Mouse (Mus musculus) brain, embryonic 14.5 days (tissue): ENCODE data around the gene Haspin. TPM values are rescaled to one million over a fixed set of nuclear protein-coding genes. Genes with fewer than 3 reads are reported as not detected.

Source experiments
- DNase-seq: peaks from one replicate; pipeline ENCODE4 v3.0.0-alpha.2; 2011; ENCODE audit warnings: low read depth
- CTCF ChIP-seq: fragments of 200-500 bp; IDR thresholded peaks from 2 replicates; pipeline ENCODE4 v1.5.1; 2012; ENCODE audit warnings: inconsistent platforms, mild to moderate bottlenecking, moderate library complexity, borderline replicate concordance; ENCODE audit not compliant: insufficient read depth, insufficient read length; ENCODE audit errors: extremely low read depth
- POLR2A ChIP-seq: fragments of 200-500 bp; IDR thresholded peaks from 2 replicates; pipeline ENCODE4 v1.6.1; 2012; ENCODE audit warnings: mild to moderate bottlenecking, inconsistent platforms, borderline replicate concordance; ENCODE audit not compliant: poor library complexity, insufficient read depth, insufficient read length, severe bottlenecking; ENCODE audit errors: extremely low read depth
- polyA plus RNA-seq: library from polyadenylated mRNA; depleted of rRNA; stranded (reverse); fragments of >200 nt; gene quantifications from 2 replicates; pipeline ENCODE4 v1.2.3, GENCODE M21; 2012; rRNA removed

Haspin gene
- polyA plus RNA-seq = 2.1 and 3.2 TPM in 2 replicates

GRCm38 (mm10) chr11:73137591-73138501 is at the start of gene Haspin:
Gene Haspin (minus strand): TSS chr11:73138294.
- DNase-seq = peak; percentile 95
- TF ChIP-seq CTCF (peak; percentile 98), POLR2A (peak; percentile 45; the same call in 1 of the 2 replicates)

- TF ChIP-seq CTCF (no peak), POLR2A (no peak)
Observed at GRCm38 (mm10) chr11:73187231-73187630, 49.1 kb upstream of the Haspin start.

GRCm38 (mm10) chr11:73185872-73186615 is 48.0 kb upstream of the Haspin start:
- TF ChIP-seq POLR2A (no peak), CTCF (no peak)
- DNase-seq = no peak

More at GRCm38 (mm10) chr11:73187231-73187630, 49.1 kb upstream of the Haspin start:
- no peak for DNase-seq

- no peak for DNase-seq
- TF ChIP-seq POLR2A (no peak), CTCF (no peak)
Observed at GRCm38 (mm10) chr11:73177895-73178294, 39.8 kb upstream of the Haspin start.

GRCm38 (mm10) chr11:73177509-73177875 is 39.4 kb upstream of the Haspin start:
- TF ChIP-seq POLR2A (no peak), CTCF (no peak)
- peak; percentile 75 for DNase-seq

- TF ChIP-seq CTCF = no peak
- peak; percentile 45; the same call in 1 of the 2 replicates for TF ChIP-seq POLR2A
- DNase-seq = peak; percentile 100
Observed at GRCm38 (mm10) chr11:73176608-73177508, 38.8 kb upstream of the Haspin start, which contains the start of the genes Emc6 and Tax1bp3. Gene Emc6 (minus strand): TSS chr11:73177037. Gene Tax1bp3 (plus strand): TSS chr11:73177083.

GRCm38 (mm10) chr11:73176186-73176585 is 38.1 kb upstream of the Haspin start:
- TF ChIP-seq POLR2A (no peak), CTCF (no peak)
- DNase-seq = peak; percentile 10

GRCm38 (mm10) chr11:73175612-73176011 is 37.5 kb upstream of the Haspin start:
- DNase-seq = no peak
- TF ChIP-seq POLR2A (no peak), CTCF (no peak)

GRCm38 (mm10) chr11:73172186-73172585 is 34.1 kb upstream of the Haspin start:
- DNase-seq = peak; percentile 34
- TF ChIP-seq POLR2A (no peak), CTCF (no peak)

GRCm38 (mm10) chr11:73169231-73169630 is 31.1 kb upstream of the Haspin start:
- TF ChIP-seq POLR2A (no peak), CTCF (peak; percentile 73)
- peak; percentile 57 for DNase-seq

- TF ChIP-seq CTCF = no peak
- TF ChIP-seq POLR2A = no peak
- DNase-seq = no peak
Observed at GRCm38 (mm10) chr11:73168576-73168975, 30.5 kb upstream of the Haspin start.
